Comparison of ENCODE assay signal across 8 mouse cellular contexts in genomic region chr10:44037918-44038544, GRCm38 (mm10).
DNase-seq lines count a peak whose midpoint lies in the region; ATAC-seq lines count a peak whose summit lies in the region.

No protein-coding gene starts in this region.

- no peaks in the 10 kb centered on the region for H3K9me3 ChIP-seq in heart, embryonic 11.5 days (replicated peaks; ENCODE audit: control insufficient read depth, low read length)
- H3K9me3 ChIP-seq in embryonic facial prominence, embryonic 15.5 days (replicated peaks) = no peaks in the 10 kb centered on the region
- peaks cover 12% of the 10 kb centered on the region for H3K9me3 ChIP-seq in megakaryocyte, embryonic 14.5 days

- peak overlapping the region; percentile 21 for H3K4me2 ChIP-seq in heart, embryonic 11.5 days
- peak overlapping the region; percentile 40 for H3K4me2 ChIP-seq in embryonic facial prominence, embryonic 15.5 days (replicated peaks)

- DNase-seq in heart, adult 18-20 months = no peak
- peak; percentile 55 for DNase-seq in CD4-positive helper T cell, adult 2 months (ENCODE audit: low read depth, low spot score)
- no peak for DNase-seq in natural killer cell, adult 2 months (ENCODE audit: low spot score in 2 of 2)
- DNase-seq in left cerebral cortex, adult 8-10 months (ENCODE audit: low spot score in 2 of 2) = no peak
- no peak for DNase-seq in layer of hippocampus, adult 9-10 months (ENCODE audit: low spot score)

- no peaks in the 10 kb centered on the region for H3K4me1 ChIP-seq in heart, embryonic 11.5 days (ENCODE audit: control insufficient read depth, insufficient read depth, low read length)
- H3K4me1 ChIP-seq in embryonic facial prominence, embryonic 15.5 days = peaks cover 6% of the 10 kb centered on the region; the same call in 1 of the 2 replicates
- H3K4me1 ChIP-seq in megakaryocyte, embryonic 14.5 days = no peaks in the 10 kb centered on the region; the same call in 1 of the 2 replicates

- no peak overlapping the region for H3K27ac ChIP-seq in heart, embryonic 11.5 days (ENCODE audit: low read depth, low read length)
- H3K27ac ChIP-seq in embryonic facial prominence, embryonic 15.5 days (replicated peaks) = no peak overlapping the region

- ATAC-seq in heart, embryonic 11.5 days (replicated peaks; ENCODE audit: insufficient number of reproducible peaks, low FRiP score, low TSS enrichment) = no peak
- no peak for ATAC-seq in embryonic facial prominence, embryonic 15.5 days (ENCODE audit: insufficient number of reproducible peaks, low FRiP score, low TSS enrichment, low read depth)

- H3K4me3 ChIP-seq in heart, embryonic 11.5 days (ENCODE audit: low read depth, low read length) = no peak overlapping the region
- peak overlapping the region; percentile 21 for H3K4me3 ChIP-seq in embryonic facial prominence, embryonic 15.5 days (replicated peaks)
- H3K4me3 ChIP-seq in megakaryocyte, embryonic 14.5 days (replicated peaks) = peak overlapping the region; percentile 31

- H3K36me3 ChIP-seq in heart, embryonic 11.5 days (ENCODE audit: control insufficient read depth, insufficient read depth, low read length) = no peaks in the 10 kb centered on the region
- H3K36me3 ChIP-seq in embryonic facial prominence, embryonic 15.5 days = no peaks in the 10 kb centered on the region
- no peaks in the 10 kb centered on the region for H3K36me3 ChIP-seq in megakaryocyte, embryonic 14.5 days (replicated peaks; ENCODE audit: low read length)

- H3K9ac ChIP-seq in heart, embryonic 11.5 days (ENCODE audit: low read depth, low read length) = no peak overlapping the region
- no peak overlapping the region for H3K9ac ChIP-seq in embryonic facial prominence, embryonic 15.5 days

- no peaks in the 10 kb centered on the region for H3K27me3 ChIP-seq in heart, embryonic 11.5 days (ENCODE audit: control insufficient read depth, insufficient read depth, low read length)
- H3K27me3 ChIP-seq in embryonic facial prominence, embryonic 15.5 days = no peaks in the 10 kb centered on the region
- H3K27me3 ChIP-seq in megakaryocyte, embryonic 14.5 days (replicated peaks) = peaks cover 62% of the 10 kb centered on the region

- WGBS in heart, embryonic 11.5 days (ENCODE audit: insufficient replicate concordance) = 30% methylated on average over 11 of the region's 11 CpGs
- WGBS in embryonic facial prominence, embryonic 15.5 days = 10% methylated on average over 11 of the region's 11 CpGs
